Mouse (Mus musculus) layer of hippocampus, adult 9-11 months (tissue): Measurements from ENCODE around the gene St6galnac4.

Experiments
- DNase-seq: peaks from one replicate; pipeline ENCODE4 v3.0.0; 2022

St6galnac4 gene

GRCm38 (mm10) chr2:32586871-32587351, at the start of gene St6galnac4:
TSS of gene St6galnac4 (plus strand) at chr2:32587095.
- DNase-seq = peak; percentile 94

GRCm38 (mm10) chr2:32537360-32537905, 49.5 kb upstream of the St6galnac4 start:
- DNase-seq = no peak

GRCm38 (mm10) chr2:32537941-32538340, 49.0 kb upstream of the St6galnac4 start:
- no peak for DNase-seq

GRCm38 (mm10) chr2:32538461-32538860, 48.4 kb upstream of the St6galnac4 start:
- peak; percentile 47 for DNase-seq

GRCm38 (mm10) chr2:32539452-32539981, 47.4 kb upstream of the St6galnac4 start:
- no peak for DNase-seq

GRCm38 (mm10) chr2:32541333-32541908, 45.5 kb upstream of the St6galnac4 start:
- no peak for DNase-seq

GRCm38 (mm10) chr2:32541986-32542573, 44.8 kb upstream of the St6galnac4 start:
- no peak for DNase-seq

GRCm38 (mm10) chr2:32543031-32543449, 43.9 kb upstream of the St6galnac4 start:
- peak; percentile 52 for DNase-seq

- no peak for DNase-seq
These were observed 39.9 kb upstream of the St6galnac4 start for GRCm38 (mm10) chr2:32546951-32547350.

- DNase-seq = no peak
These were observed 39.5 kb upstream of the St6galnac4 start for GRCm38 (mm10) chr2:32547380-32547779.

GRCm38 (mm10) chr2:32547964-32548739, 38.7 kb upstream of the St6galnac4 start:
- no peak for DNase-seq

GRCm38 (mm10) chr2:32549171-32549570, 37.7 kb upstream of the St6galnac4 start:
- no peak for DNase-seq

GRCm38 (mm10) chr2:32549764-32550163, 37.1 kb upstream of the St6galnac4 start:
- peak; percentile 71 for DNase-seq

- DNase-seq = no peak
These were observed 35.7 kb upstream of the St6galnac4 start for GRCm38 (mm10) chr2:32551236-32551635.

- no peak for DNase-seq
These were observed 33.2 kb upstream of the St6galnac4 start for GRCm38 (mm10) chr2:32553592-32554148.

- DNase-seq = no peak
These were observed 31.4 kb upstream of the St6galnac4 start for GRCm38 (mm10) chr2:32555484-32555883.

- DNase-seq = no peak
These were observed 30.9 kb upstream of the St6galnac4 start for GRCm38 (mm10) chr2:32556019-32556418.

GRCm38 (mm10) chr2:32559570-32559969, 27.3 kb upstream of the St6galnac4 start:
- peak; percentile 91 for DNase-seq

- DNase-seq = no peak
These were observed 20.3 kb upstream of the St6galnac4 start for GRCm38 (mm10) chr2:32566536-32567063.

GRCm38 (mm10) chr2:32568149-32568548, 18.7 kb upstream of the St6galnac4 start:
- no peak for DNase-seq

- DNase-seq = no peak
These were observed 18.0 kb upstream of the St6galnac4 start for GRCm38 (mm10) chr2:32568941-32569340.

GRCm38 (mm10) chr2:32570698-32571494, 16.0 kb upstream of the St6galnac4 start, which contains the start of gene Dpm2:
TSS of gene Dpm2 (plus strand) at chr2:32570858.
- DNase-seq = peak; percentile 95
